Mouse (Mus musculus) ES-E14 (cell line): ENCODE results near the gene Itfg2. TPM values are rescaled to one million over a fixed set of nuclear protein-coding genes. Genes with fewer than 3 reads are reported as not detected.

ENCODE experiments used
- DNase-seq: peaks from one replicate; pipeline ENCODE4 v3.0.0-alpha.2; 2013; ENCODE audit warnings: low read depth, low spot score
- H3K27ac ChIP-seq: 2 replicates; pipeline ENCODE4 v1.5.1; 2012; ENCODE audit warnings: low read depth, mild to moderate bottlenecking, low read length, moderate library complexity, mixed read lengths; ENCODE audit not compliant: poor library complexity, insufficient read depth, severe bottlenecking
- H3K36me3 ChIP-seq: 2 replicates; pipeline ENCODE4 v1.6.1; 2012; ENCODE audit warnings: mild to moderate bottlenecking, low read length, moderate library complexity, mixed read lengths; ENCODE audit not compliant: control insufficient read depth, poor library complexity, insufficient read depth, severe bottlenecking
- H3K4me1 ChIP-seq, 2 experiments: fragments of 150-350 bp in 1 of 2; sonication (generic) in 1 of 2; 2 replicates each; pipeline ENCODE4 v1.6.1; 2012; ENCODE audit warnings: low read length in 2 of 2, mild to moderate bottlenecking in 1 of 2, mixed read lengths in 1 of 2; ENCODE audit not compliant: control insufficient read depth in 2 of 2, insufficient read depth in 2 of 2, poor library complexity in 1 of 2
- H3K4me3 ChIP-seq, 2 experiments: fragments of 150-350 bp in 1 of 2; sonication (generic) in 1 of 2; 2 replicates each; pipeline ENCODE4 v1.5.1; 2012; ENCODE audit warnings: low read length in 2 of 2, low read depth in 1 of 2, mild to moderate bottlenecking in 1 of 2, mixed read lengths in 1 of 2; ENCODE audit not compliant: insufficient read depth in 1 of 2, poor library complexity in 1 of 2, severe bottlenecking in 1 of 2
- H3K9ac ChIP-seq: 2 replicates; pipeline ENCODE4 v1.6.1; 2012; ENCODE audit warnings: low read depth, mild to moderate bottlenecking, low read length, mixed read lengths; ENCODE audit not compliant: poor library complexity, insufficient read depth, severe bottlenecking
- H3K9me3 ChIP-seq: fragments of 150-350 bp; sonication (generic); 2 replicates; pipeline ENCODE4 v1.6.1; 2012; ENCODE audit warnings: low read depth, mild to moderate bottlenecking, low read length; ENCODE audit not compliant: control insufficient read depth, insufficient read depth
- CHD2 ChIP-seq: IDR thresholded peaks from 2 replicates; pipeline ENCODE4 v1.6.1; 2014; ENCODE audit warnings: mild to moderate bottlenecking, low read depth, low read length, inconsistent platforms
- HCFC1 ChIP-seq: IDR thresholded peaks from 2 replicates; pipeline ENCODE4 v1.6.1; 2012; ENCODE audit warnings: low read length, inconsistent platforms, borderline replicate concordance; ENCODE audit not compliant: insufficient read depth
- MAFK ChIP-seq: IDR thresholded peaks from 2 replicates; pipeline ENCODE4 v1.6.1; 2014; ENCODE audit warnings: mild to moderate bottlenecking, low read depth, low read length, inconsistent platforms; ENCODE audit not compliant: insufficient read depth
- ZC3H11A ChIP-seq: IDR thresholded peaks from 2 replicates; pipeline ENCODE4 v1.6.1; 2012; ENCODE audit warnings: low read depth, mild to moderate bottlenecking, inconsistent platforms, low read length, borderline replicate concordance
- ZNF384 ChIP-seq: IDR thresholded peaks from 2 replicates; pipeline ENCODE4 v1.6.1; 2012; ENCODE audit warnings: low read depth, low read length, inconsistent platforms
- in situ Hi-C, 2 experiments: fragments of 600-800 bp; cut with MboI; formaldehyde crosslinking; loops; one replicate each; pipeline ENCODE4 v1.15.1; 2025; ENCODE audit warnings: low sequenced_read_pairs in 2 of 2, inconsistent platforms in 1 of 2; ENCODE audit not compliant: unreplicated experiment in 2 of 2
- total RNA-seq: library from RNA; depleted of rRNA; stranded (reverse); fragments of 300-350 nt; gene quantifications from 2 replicates; pipeline ENCODE4 v1.2.3, GENCODE M21; 2012

Itfg2 gene
- total RNA-seq, 1 experiment = 33.4 TPM

- H3K4me3 ChIP-seq = no peak overlapping the region
- H3K9ac ChIP-seq = peak overlapping the region; percentile 40; the same call in 1 of the 2 replicates
- in situ Hi-C loops = no loop called here
These were observed 35.6 kb upstream of the Itfg2 start for GRCm38 (mm10) chr6:128460321-128460720.

DNA sequence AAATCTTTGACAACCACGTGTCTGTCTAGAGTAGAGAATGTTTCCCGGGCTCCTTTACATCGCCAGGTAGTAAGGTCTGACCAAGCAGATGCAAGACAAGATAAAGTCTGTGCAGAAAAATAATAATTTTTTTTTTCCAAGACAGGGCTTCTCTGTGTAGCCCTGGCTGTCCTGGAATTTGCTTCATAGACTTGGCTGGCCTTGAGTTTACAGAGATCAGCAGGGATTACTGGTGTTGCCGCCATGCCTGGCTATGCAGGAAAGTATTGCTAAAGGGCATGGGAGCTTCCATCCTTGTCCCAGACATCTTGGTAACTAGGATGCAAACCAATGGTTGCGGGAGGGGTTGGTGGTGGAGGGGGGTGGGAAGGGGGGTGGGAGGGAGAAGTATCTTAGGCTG, 32.5 kb upstream of the Itfg2 start:
- H3K9me3 ChIP-seq = no peaks in the 10 kb centered on the region
- peaks cover 5 to 15% of the 10 kb centered on the region in 2 experiments for H3K4me1 ChIP-seq
- H3K27ac ChIP-seq = peak overlapping the region; percentile 23; the same call in 1 of the 2 replicates
- no peak overlapping the region for H3K4me3 ChIP-seq
- DNase-seq = no peak
- in situ Hi-C loops = no loop called here
- H3K9ac ChIP-seq = no peak overlapping the region
- H3K36me3 ChIP-seq = no peaks in the 10 kb centered on the region; the same call in 1 of the 2 replicates
- no peak for TF ChIP-seq CHD2
- TF ChIP-seq HCFC1 = no peak
- TF ChIP-seq MAFK = no peak
- TF ChIP-seq ZNF384 = no peak
- no peak for TF ChIP-seq ZC3H11A

More at GRCm38 (mm10) chr6:128460321-128460720, 35.6 kb upstream of the Itfg2 start:
- no peaks in the 10 kb centered on the region; the same call in 1 of the 2 replicates for H3K36me3 ChIP-seq
- peaks cover 7 to 14% of the 10 kb centered on the region in 2 experiments for H3K4me1 ChIP-seq
- H3K9me3 ChIP-seq = no peaks in the 10 kb centered on the region
- no peak for DNase-seq
- TF ChIP-seq CHD2 (no peak), HCFC1 (no peak), MAFK (no peak), ZC3H11A (no peak), ZNF384 (no peak)
- H3K27ac ChIP-seq = peak overlapping the region; percentile 93

DNA sequence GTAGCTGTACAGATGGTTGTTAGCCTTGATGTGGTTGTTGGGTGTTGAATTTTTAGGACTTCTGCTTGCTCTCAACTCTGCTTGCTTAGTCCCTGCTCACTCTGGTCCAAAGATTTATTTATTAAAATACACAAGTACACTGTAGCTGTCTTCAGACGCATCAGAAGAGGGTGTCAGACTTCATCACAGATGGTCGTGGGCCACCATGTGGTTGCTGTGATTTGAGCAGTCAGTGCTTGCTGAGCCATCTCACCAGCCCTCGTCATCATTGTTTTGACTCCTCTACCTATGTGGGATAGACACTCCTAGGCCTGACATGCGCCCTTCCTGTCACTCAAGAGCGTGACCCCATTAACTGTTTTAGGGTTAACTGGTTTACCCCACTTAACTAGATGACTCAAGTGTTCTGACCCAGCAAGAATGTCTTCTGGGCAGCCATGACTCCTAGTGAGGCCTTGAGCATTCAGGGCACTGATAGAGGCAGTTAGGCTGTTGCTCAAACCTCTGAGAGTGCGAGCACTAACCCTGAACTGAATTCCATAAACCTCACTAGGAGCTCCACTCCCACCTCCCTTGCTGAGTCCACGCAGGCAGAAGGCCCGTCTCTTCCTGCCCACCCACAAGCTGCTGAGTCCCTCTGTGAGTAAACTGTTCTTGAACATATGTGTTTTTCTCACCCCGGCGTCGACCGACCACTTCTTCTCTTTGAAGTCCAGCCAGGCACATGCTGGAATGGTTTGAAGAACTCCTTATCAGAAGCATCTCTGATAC, 31.3 kb upstream of the Itfg2 start:
- in situ Hi-C loops = no loop called here
- Histone ChIP-seq H3K9ac (no peak overlapping the region), H3K27ac (no peak overlapping the region), H3K4me3 (no peak overlapping the region), H3K36me3 (no peaks in the 10 kb centered on the region; the same call in 1 of the 2 replicates), H3K9me3 (no peaks in the 10 kb centered on the region), H3K4me1 (peaks cover 5 to 9% of the 10 kb centered on the region in 2 experiments)
- TF ChIP-seq ZC3H11A (no peak), HCFC1 (no peak)
- no peak for DNase-seq

- Histone ChIP-seq H3K4me3 (no peak overlapping the region), H3K9ac (no peak overlapping the region), H3K36me3 (no peaks in the 10 kb centered on the region; the same call in 1 of the 2 replicates), H3K27ac (no peak overlapping the region), H3K4me1 (peaks cover 14 to 18% of the 10 kb centered on the region in 2 experiments), H3K9me3 (no peaks in the 10 kb centered on the region)
- no peak for DNase-seq
- in situ Hi-C loops = no loop called here
- TF ChIP-seq ZC3H11A (no peak), MAFK (no peak), HCFC1 (no peak), ZNF384 (no peak), CHD2 (no peak)
These were observed 22.3 kb upstream of the Itfg2 start for GRCm38 (mm10) chr6:128447063-128447462.
